ENCODE assay signal across 8 mouse cellular contexts in genomic region chr4:28176771-28177170, GRCm38 (mm10).
DNase-seq lines count a peak whose midpoint lies in the region; ATAC-seq and TF ChIP-seq lines count a peak whose summit lies in the region.

No protein-coding gene starts in this region.

- ATAC-seq in heart, embryonic 12.5 days (ENCODE audit: insufficient number of reproducible peaks, low FRiP score) = peak; percentile 100
- peak; percentile 96 for ATAC-seq in hindbrain, embryonic 16.5 days
- peak; percentile 96 for ATAC-seq in liver, postnatal 0 days

- H3K36me3 ChIP-seq in heart, embryonic 12.5 days = no peaks in the 10 kb centered on the region
- H3K36me3 ChIP-seq in hindbrain, embryonic 16.5 days (ENCODE audit: control insufficient read depth, insufficient read depth, low read length) = no peaks in the 10 kb centered on the region
- no peaks in the 10 kb centered on the region for H3K36me3 ChIP-seq in liver, postnatal 0 days (replicated peaks; ENCODE audit: insufficient read depth, low read length)

- no peak overlapping the region for H3K9ac ChIP-seq in heart, embryonic 12.5 days
- no peak overlapping the region for H3K9ac ChIP-seq in hindbrain, embryonic 16.5 days (ENCODE audit: low read depth, low read length)
- no peak overlapping the region for H3K9ac ChIP-seq in liver, postnatal 0 days (replicated peaks)

- no peak for TF ChIP-seq CTCF in liver, postnatal 0 days (IDR thresholded peaks at IDR 0.05; ENCODE audit: low read depth)

- no peak overlapping the region for H3K4me2 ChIP-seq in heart, embryonic 12.5 days
- H3K4me2 ChIP-seq in hindbrain, embryonic 16.5 days (ENCODE audit: low read length) = no peak overlapping the region
- H3K4me2 ChIP-seq in liver, postnatal 0 days (ENCODE audit: low read depth, low read length) = no peak overlapping the region

- H3K9me3 ChIP-seq in heart, embryonic 12.5 days (replicated peaks) = no peaks in the 10 kb centered on the region
- no peaks in the 10 kb centered on the region for H3K9me3 ChIP-seq in hindbrain, embryonic 16.5 days (ENCODE audit: control insufficient read depth, low read length)
- no peaks in the 10 kb centered on the region for H3K9me3 ChIP-seq in liver, postnatal 0 days (ENCODE audit: low read length)

- H3K4me1 ChIP-seq in heart, embryonic 12.5 days (replicated peaks) = no peaks in the 10 kb centered on the region
- no peaks in the 10 kb centered on the region for H3K4me1 ChIP-seq in hindbrain, embryonic 16.5 days (ENCODE audit: control insufficient read depth, insufficient read depth, low read depth, low read length)
- H3K4me1 ChIP-seq in liver, postnatal 0 days (ENCODE audit: insufficient read depth) = no peaks in the 10 kb centered on the region

- no peak for DNase-seq in heart, adult 11 months
- peak; percentile 84 for DNase-seq in MN1 (ENCODE audit: low spot score)
- peak; percentile 75 for DNase-seq in fat pad, adult 2 months (ENCODE audit: extremely low read depth, low read depth, low spot score)
- DNase-seq in liver, postnatal 0 days = peak; percentile 32
- peak; percentile 54 for DNase-seq in retina, postnatal 7 days (ENCODE audit: low read depth, low spot score)
- no peak for DNase-seq in layer of hippocampus, adult 11-12 months (ENCODE audit: low spot score)

- H3K4me3 ChIP-seq in heart, embryonic 12.5 days = no peak overlapping the region
- no peak overlapping the region for H3K4me3 ChIP-seq in hindbrain, embryonic 16.5 days (ENCODE audit: low read length)
- no peak overlapping the region for H3K4me3 ChIP-seq in liver, postnatal 0 days (ENCODE audit: low read depth, low read length)

- no peaks in the 10 kb centered on the region for H3K27me3 ChIP-seq in heart, embryonic 12.5 days (replicated peaks)
- no peaks in the 10 kb centered on the region for H3K27me3 ChIP-seq in hindbrain, embryonic 16.5 days (replicated peaks; ENCODE audit: control insufficient read depth, insufficient read depth, low read length)
- H3K27me3 ChIP-seq in liver, postnatal 0 days (ENCODE audit: insufficient read depth, low read length) = no peaks in the 10 kb centered on the region

- WGBS in heart, embryonic 12.5 days = 62% methylated on average over 3 of the region's 3 CpGs
- 76% methylated on average over 3 of the region's 3 CpGs for WGBS in hindbrain, embryonic 16.5 days
- 73% methylated on average over 3 of the region's 3 CpGs for WGBS in liver, postnatal 0 days (ENCODE audit: insufficient replicate concordance)

- no peak for TF ChIP-seq EP300 in liver, postnatal 0 days (IDR thresholded peaks at IDR 0.05; ENCODE audit: low read depth)

- H3K27ac ChIP-seq in heart, embryonic 12.5 days (ENCODE audit: poor library complexity, severe bottlenecking) = no peak overlapping the region
- H3K27ac ChIP-seq in hindbrain, embryonic 16.5 days (ENCODE audit: low read depth, low read length) = no peak overlapping the region
- H3K27ac ChIP-seq in liver, postnatal 0 days (ENCODE audit: low read depth) = no peak overlapping the region

Comparison
In these comparisons a context has a peak if more than half of its experiments do, and no peak if none do; other contexts are left out.
1. DNase-seq: peak in MN1 (single experiment), fat pad, adult 2 months (single experiment), liver, postnatal 0 days (single experiment) and retina, postnatal 7 days (single experiment); none in heart, adult 11 months (single experiment) and layer of hippocampus, adult 11-12 months (single experiment).
2. Peak in every context shown above with its lines, with median percentiles within 50 percentile points of each other: ATAC-seq.